Mouse (Mus musculus): Measurements from ENCODE around the gene Slc25a29.

DNA sequence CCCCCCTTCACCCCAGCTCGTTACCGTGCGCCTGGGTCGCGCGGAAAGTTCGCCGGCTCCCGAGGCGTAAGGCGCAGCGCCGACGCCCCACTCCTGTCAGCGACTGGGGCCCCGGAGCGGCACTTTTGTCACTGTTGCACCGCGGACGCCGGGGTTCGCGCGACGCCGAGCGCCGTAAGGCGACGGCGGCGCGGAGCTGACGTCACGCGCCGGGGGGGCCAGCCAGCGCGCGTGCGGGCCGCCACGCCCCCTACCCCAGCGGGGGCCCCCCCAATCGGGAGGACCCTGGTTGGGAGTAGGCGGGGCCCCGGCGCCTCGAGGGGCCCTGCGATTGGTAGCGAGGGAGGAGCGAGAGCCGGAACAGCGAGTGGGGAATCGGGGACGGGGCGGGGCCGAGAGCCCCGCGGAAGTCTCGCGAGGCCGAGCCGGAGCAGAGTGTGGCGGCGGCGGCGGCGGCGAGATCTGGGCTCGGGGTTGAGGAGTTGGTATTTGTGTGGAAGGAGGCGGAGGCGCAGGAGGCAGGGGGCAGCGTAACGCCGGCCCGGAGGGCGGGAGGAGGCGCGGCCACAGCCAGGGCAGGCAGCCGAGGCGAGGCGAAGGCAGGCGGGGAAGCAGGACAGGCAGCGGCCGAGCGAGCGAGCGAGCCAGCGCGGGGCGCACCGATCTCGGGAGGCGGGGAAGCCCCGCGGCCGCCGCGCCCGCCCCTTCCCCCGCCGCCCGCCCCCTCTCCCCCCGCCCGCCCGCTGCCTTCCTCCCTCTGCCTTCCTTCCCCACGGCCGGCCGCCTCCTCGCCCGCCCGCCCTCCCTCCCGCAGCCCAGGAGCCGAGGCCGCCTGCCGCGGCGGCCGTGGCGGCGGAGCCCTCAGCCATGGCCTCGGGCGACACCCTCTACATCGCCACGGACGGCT is 42.9 kb downstream of the Slc25a29 start, which contains the start of gene Yy1:
- peak; percentile 48 for TF ChIP-seq CTCF (IDR thresholded peaks at IDR 0.05; ENCODE audit: low read depth)
- peak; percentile 89 for TF ChIP-seq EP300 (optimal IDR thresholded peaks at IDR 0.05)

Measured in stomach, postnatal 0 days (tissue).